Mouse (Mus musculus) activated CD4-positive, CD25-positive, alpha-beta regulatory T cell, adult 4 months (primary cell): ENCODE measurements around the gene Bpifb6. TPM values are rescaled to one million over a fixed set of nuclear protein-coding genes. Genes with fewer than 3 reads are reported as not detected.

Experiments
- ATAC-seq: one replicate; pipeline ENCODE4 v1.8.0; 2017
- polyA plus RNA-seq, 2 experiments: library from polyadenylated mRNA; unstranded; fragments of 100-300 nt; shearing (Covaris generic); gene quantifications; one replicate each; pipeline ENCODE4 v1.2.1; 2017

The Bpifb6 gene
- polyA plus RNA-seq: not detected

- ATAC-seq: no peak
Observed at GRCm38 (mm10) chr2:153900088-153900487, at the start of gene Bpifb6. Gene Bpifb6, plus strand, starts transcription at chr2:153900388.

DNA sequence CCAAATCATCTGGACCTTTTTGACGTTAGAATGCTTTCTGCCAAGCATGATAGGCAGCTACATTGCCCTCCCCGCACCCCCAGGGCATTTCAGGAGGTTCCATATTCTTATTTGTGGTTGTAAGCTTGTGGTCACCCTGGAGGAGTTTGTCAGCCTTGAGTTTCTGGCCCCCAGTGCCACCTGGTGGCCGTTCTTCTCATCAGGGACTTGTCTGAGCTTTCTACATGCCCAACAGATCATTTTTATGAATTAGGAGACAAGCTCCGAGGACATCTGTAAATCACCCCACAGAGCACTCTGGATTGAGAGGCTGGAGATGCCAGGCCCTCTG is 49.2 kb upstream of the Bpifb6 start:
- no peak for ATAC-seq

- no peak for ATAC-seq
Observed at GRCm38 (mm10) chr2:153853544-153853943, 46.6 kb upstream of the Bpifb6 start.

- ATAC-seq: no peak
Observed at GRCm38 (mm10) chr2:153859581-153859980, 40.6 kb upstream of the Bpifb6 start.

DNA sequence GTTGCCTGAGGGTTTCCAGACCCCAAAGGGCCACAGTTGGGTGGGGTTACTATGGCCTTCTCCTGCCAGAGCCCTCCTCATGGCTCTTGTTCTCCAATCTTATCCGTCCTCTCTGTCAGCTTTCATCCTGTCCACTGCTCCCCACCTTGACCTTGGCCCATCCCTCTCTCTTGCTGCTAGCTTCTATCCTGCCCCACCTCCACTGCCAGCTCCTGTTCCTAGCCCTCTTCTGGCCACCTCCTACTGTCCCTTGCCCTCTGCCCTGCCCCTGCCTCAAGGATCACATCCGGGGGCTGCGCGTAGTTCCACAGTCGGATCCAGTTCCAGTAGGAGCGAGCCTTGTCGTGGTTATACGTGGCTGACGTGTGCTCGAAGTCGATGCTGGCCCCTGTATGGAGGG is 39.9 kb upstream of the Bpifb6 start:
- ATAC-seq: no peak

DNA sequence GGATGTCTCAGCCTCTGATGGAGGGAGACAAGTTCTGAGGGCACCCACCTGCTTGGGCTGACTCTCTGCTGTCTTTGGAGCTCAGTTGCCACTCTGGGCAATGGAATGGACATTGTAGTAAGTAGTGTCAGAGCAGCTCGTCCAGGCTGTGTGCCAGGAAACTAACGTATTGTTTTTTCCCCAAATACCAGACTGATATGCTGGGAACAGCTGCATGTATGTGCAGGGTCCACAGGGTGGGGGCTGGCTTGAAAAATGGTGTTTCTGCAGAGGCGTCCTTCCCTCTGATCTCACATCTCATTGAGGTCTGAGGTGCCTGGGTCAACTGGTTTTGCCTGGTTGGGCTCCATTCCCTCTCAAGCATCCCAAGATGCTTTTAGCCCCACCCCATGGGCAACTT is 39.5 kb upstream of the Bpifb6 start:
- ATAC-seq: no peak

DNA sequence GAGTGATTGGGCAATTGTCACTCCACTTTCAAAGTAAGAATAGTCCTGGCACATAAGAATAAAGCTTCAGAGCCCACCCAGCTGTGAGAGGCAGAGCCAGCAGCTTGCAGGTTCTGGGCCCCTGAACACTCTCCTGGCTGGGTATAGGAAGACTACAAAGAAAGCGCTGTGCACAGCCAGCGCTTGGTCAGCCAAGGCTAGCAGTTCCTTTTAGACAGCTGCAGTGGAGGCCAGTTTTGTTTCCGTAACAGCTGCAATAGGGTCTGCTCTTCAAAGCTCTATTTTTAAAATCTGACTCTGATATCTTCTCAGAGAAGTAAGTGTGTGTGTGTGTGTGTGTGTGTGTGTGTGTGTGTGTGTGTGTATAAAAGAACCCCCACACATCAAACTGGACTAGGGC is 38.2 kb upstream of the Bpifb6 start:
- ATAC-seq: no peak

GRCm38 (mm10) chr2:153870984-153871383 is 29.2 kb upstream of the Bpifb6 start, which contains the start of gene Sun5:
Gene Sun5, minus strand, starts transcription at chr2:153871084.
- no peak for ATAC-seq

DNA sequence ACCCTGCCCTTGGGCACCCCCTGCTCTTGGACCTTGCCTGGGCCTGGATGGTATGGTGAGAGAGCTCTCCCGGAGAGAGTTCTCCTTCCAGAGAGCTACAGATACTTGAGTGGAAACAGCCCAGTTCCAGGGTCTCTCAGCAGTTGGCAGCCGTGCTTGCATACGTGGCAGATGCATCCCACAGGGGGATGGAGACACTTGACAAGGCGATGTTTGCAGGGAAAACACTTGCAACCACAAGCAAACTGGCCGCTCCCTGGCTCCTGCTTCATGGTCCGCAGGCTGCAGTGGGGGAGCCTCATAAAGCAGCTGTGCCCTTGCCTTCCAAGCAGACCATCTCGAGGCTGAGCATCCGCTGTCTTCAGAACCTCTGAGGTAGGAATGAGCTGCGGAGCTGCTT is 25.4 kb upstream of the Bpifb6 start, which contains the start of gene Bpifb2:
Gene Bpifb2 (plus strand): TSS at position 301 of the 400 bp plus-strand sequence.
- ATAC-seq: no peak

DNA sequence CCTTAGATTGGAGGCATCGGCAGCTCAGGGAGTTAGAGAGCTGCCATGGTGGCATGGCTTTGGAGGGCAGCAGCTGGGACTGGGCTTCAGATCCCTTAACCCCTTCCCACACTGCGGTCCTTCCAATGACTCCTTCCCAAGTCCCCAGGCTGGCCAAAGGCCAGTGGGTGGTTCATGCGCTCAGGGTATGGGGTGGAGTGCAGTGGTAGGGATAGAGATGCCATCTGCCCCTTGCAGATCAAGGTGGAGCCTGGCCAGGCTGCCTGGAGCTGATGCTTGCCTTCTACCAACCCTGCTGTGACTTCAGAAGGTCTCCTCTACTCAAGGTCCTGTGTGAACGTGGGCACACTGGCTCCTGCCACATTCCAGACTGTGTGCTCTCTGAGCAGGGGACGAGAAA is 1.1 kb upstream of the Bpifb6 start:
- no peak for ATAC-seq

GRCm38 (mm10) chr2:153902726-153903125 is 2.5 kb downstream of the Bpifb6 start:
- ATAC-seq: no peak

GRCm38 (mm10) chr2:153906626-153907025 is 6.4 kb downstream of the Bpifb6 start:
- no peak for ATAC-seq

DNA sequence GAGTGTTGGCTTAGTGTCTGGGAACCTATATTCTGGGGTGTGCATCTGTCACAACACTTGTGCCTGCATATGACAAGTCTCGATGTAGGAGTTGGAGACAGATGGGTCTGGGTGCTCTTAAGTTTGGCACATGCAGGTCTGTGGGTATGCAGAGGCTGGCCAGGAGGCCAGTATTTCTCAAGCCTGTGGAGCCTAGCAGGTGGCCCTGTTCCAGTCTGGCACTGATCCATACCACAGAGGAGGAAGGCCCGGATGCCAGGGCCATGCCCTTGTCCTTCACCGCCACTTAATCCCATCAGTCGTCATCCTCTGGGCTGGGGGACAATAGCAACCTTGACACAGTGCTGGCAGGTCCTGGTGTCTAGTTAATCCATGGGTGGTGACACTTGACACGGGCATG is 14.0 kb downstream of the Bpifb6 start:
- ATAC-seq: no peak

- no peak for ATAC-seq
Observed at GRCm38 (mm10) chr2:153917930-153918329, 17.7 kb downstream of the Bpifb6 start, which contains the start of gene Bpifb3. Gene Bpifb3, plus strand, starts transcription at chr2:153918230.

- ATAC-seq: no peak
Observed at GRCm38 (mm10) chr2:153921246-153921645, 21.1 kb downstream of the Bpifb6 start.

DNA sequence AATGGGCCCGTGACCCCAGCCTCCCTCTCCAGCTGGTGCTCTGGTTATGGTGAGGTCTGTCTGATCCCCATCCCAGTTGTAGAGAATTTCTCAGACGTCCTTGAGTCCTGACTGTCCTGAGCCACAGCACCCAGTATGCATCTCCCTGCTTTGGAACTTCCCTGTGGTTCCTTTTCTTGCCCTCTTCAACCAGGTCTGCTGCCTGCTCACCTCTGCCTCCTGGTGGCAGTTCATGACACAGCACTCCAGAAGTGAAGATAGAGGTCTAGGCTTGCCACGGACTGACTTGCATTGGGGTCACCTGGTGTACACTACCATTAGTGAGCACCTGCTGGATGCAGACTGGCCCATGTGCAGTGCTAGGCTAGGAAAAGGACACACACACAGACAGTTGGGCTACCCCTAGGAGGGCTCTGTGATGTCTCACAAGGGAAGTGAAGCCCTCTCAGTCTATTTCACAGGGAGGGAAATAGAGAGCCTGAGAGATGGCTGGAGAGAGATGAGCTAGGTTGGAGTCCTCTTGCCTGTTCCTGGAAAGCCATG is 29.8 kb downstream of the Bpifb6 start:
- no peak for ATAC-seq

- no peak for ATAC-seq
Observed at GRCm38 (mm10) chr2:153931125-153931524, 30.9 kb downstream of the Bpifb6 start.

- ATAC-seq: no peak
Observed at GRCm38 (mm10) chr2:153933311-153933710, 33.1 kb downstream of the Bpifb6 start.

DNA sequence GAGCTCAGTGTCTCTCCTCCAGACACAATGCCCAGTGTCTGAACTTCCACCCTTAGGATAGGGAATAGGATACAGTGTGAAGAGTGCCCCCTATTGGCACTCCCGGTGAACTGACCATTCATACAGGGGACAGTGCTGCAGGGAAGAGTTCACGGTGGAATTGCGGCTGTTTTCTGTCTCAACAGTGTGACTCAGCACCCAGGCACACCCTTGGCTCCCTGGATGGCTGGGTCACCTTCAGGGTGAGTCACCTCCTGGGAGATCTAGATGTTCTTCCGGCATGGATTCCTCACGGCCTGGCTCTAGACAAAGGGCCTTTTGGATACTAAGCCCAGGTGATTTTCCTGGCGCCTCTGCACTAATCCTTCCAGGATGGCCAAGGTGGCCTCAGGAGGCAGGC is 35.2 kb downstream of the Bpifb6 start:
- no peak for ATAC-seq

- no peak for ATAC-seq
Observed at GRCm38 (mm10) chr2:153937843-153938242, 37.7 kb downstream of the Bpifb6 start, which contains the start of gene Bpifb4. Gene Bpifb4, plus strand, starts transcription at chr2:153938212.

DNA sequence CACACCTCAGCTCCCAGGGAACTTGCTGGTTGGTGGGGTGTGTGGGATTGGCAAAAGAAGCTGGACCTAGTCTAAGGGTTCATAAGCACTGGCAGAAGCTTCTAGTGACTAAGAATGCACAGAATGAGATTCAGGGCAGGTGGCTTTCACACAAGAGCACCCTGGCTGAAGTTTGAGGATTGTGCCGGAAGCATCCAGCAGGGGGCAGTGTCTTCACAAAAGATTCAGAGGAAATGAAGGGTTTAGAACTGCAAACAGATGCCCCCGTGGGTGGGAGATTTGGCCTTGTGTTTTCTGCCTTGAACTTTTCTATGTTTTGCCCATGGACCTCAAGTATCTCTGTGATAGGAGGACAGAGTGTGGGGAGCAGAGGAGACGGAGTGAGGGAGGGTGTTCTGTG is 43.3 kb downstream of the Bpifb6 start:
- ATAC-seq: no peak

- ATAC-seq: no peak
Observed at GRCm38 (mm10) chr2:153944567-153944966, 44.4 kb downstream of the Bpifb6 start.

GRCm38 (mm10) chr2:153952897-153953296 is 52.7 kb downstream of the Bpifb6 start:
- no peak for ATAC-seq

- ATAC-seq: peak; percentile 32
Observed at GRCm38 (mm10) chr2:153953836-153954235, 53.6 kb downstream of the Bpifb6 start.
